Mouse (Mus musculus): ENCODE measurements around the gene Rnps1.
"Not testable (repeated sequence)": the region's sequence is repeated elsewhere in the genome, so short reads cannot be mapped to it uniquely, and the experiment has no call there.

Gene Rnps1

GRCm38 (mm10) chr17:24429201-24429983 is 15.0 kb downstream of the Rnps1 start:
- DNase-seq = no peak

- DNase-seq = peak; percentile 70
Measured at GRCm38 (mm10) chr17:24437016-24437415, 22.7 kb downstream of the Rnps1 start.

- DNase-seq = no peak
Measured at GRCm38 (mm10) chr17:24440377-24440776, 26.0 kb downstream of the Rnps1 start.

- DNase-seq = peak; percentile 46
Measured at GRCm38 (mm10) chr17:24441148-24441547, 26.8 kb downstream of the Rnps1 start.

GRCm38 (mm10) chr17:24442107-24442506 is 27.7 kb downstream of the Rnps1 start:
- no peak for DNase-seq

GRCm38 (mm10) chr17:24442632-24443155 is 28.3 kb downstream of the Rnps1 start, which contains the start of gene Dnase1l2:
Gene Dnase1l2, minus strand, starts transcription at chr17:24443105.
- no peak for DNase-seq

- no peak for DNase-seq
Measured at GRCm38 (mm10) chr17:24443409-24443808, 29.0 kb downstream of the Rnps1 start.

- DNase-seq = no peak
Measured at GRCm38 (mm10) chr17:24446590-24446989, 32.2 kb downstream of the Rnps1 start.

- DNase-seq = no peak
Measured at GRCm38 (mm10) chr17:24449507-24449906, 35.1 kb downstream of the Rnps1 start.

- no peak for DNase-seq
Measured at GRCm38 (mm10) chr17:24451220-24451619, 36.9 kb downstream of the Rnps1 start.

- no peak for DNase-seq
Measured at GRCm38 (mm10) chr17:24453372-24453771, 39.0 kb downstream of the Rnps1 start.

- no peak for DNase-seq
Measured at GRCm38 (mm10) chr17:24454218-24454755, 39.9 kb downstream of the Rnps1 start.

- DNase-seq = peak; percentile 100
Measured at GRCm38 (mm10) chr17:24454756-24455522, 40.6 kb downstream of the Rnps1 start.

- DNase-seq = not testable (repeated sequence)
Measured at GRCm38 (mm10) chr17:24455523-24456206, 41.3 kb downstream of the Rnps1 start.

- DNase-seq = peak; percentile 69
Measured at GRCm38 (mm10) chr17:24461580-24461979, 47.2 kb downstream of the Rnps1 start.

- DNase-seq = no peak
Measured at GRCm38 (mm10) chr17:24462932-24463331, 48.6 kb downstream of the Rnps1 start.

- no peak for DNase-seq
Measured at GRCm38 (mm10) chr17:24463374-24464133, 49.2 kb downstream of the Rnps1 start.

GRCm38 (mm10) chr17:24468636-24469246 is 54.4 kb downstream of the Rnps1 start:
- no peak for DNase-seq

GRCm38 (mm10) chr17:24469336-24469909 is 55.1 kb downstream of the Rnps1 start:
- no peak for DNase-seq

GRCm38 (mm10) chr17:24469910-24470602 is 55.7 kb downstream of the Rnps1 start, which contains the start of the genes E4f1 and Pgp:
Gene E4f1, minus strand, starts transcription at chr17:24470313.
Gene Pgp, plus strand, starts transcription at chr17:24470392.
- peak; percentile 99 for DNase-seq

All from retina, postnatal 1 day (tissue).